Mouse (Mus musculus) MEL (cell line): ENCODE measurements around the gene Cd47.

Experiments
- CTCF ChIP-seq, 3 experiments: IDR thresholded peaks in 2 of 3; conservative IDR thresholded peaks in 1 of 3; 2 replicates each; pipeline ENCODE4 v1.5.1; 2011 to 2012; ENCODE audit warnings: low read length in 3 of 3, low read depth in 2 of 3, mild to moderate bottlenecking in 2 of 3, improper control_type of control experiment in 1 of 3, inconsistent platforms in 1 of 3, mixed read lengths in 1 of 3, moderate library complexity in 1 of 3; ENCODE audit not compliant: control insufficient read depth in 1 of 3, insufficient read depth in 1 of 3, poor library complexity in 1 of 3, severe bottlenecking in 1 of 3
- EP300 ChIP-seq, 2 experiments: IDR thresholded peaks; 2 replicates each; pipeline ENCODE4 v1.6.1; 2011; ENCODE audit warnings: improper control_type of control experiment in 2 of 2, low read length in 2 of 2, low read depth in 1 of 2, mild to moderate bottlenecking in 1 of 2
- ETS1 ChIP-seq: IDR thresholded peaks from 2 replicates; pipeline ENCODE4 v1.6.1; 2012; ENCODE audit warnings: low read depth, mild to moderate bottlenecking, inconsistent platforms, low read length, improper control_type of control experiment, moderate library complexity
- GABPA ChIP-seq: IDR thresholded peaks from 2 replicates; pipeline ENCODE4 v1.6.1; 2012; ENCODE audit warnings: low read depth, mild to moderate bottlenecking, inconsistent platforms, low read length, improper control_type of control experiment, moderate library complexity
- GATA1 ChIP-seq: IDR thresholded peaks from 2 replicates; pipeline ENCODE4 v1.6.1; 2011; ENCODE audit warnings: low read depth, low read length, improper control_type of control experiment
- MAX ChIP-seq: IDR thresholded peaks from 2 replicates; pipeline ENCODE4 v1.6.1; 2011; ENCODE audit warnings: low read length, improper control_type of control experiment
- POLR2A ChIP-seq, 2 experiments: IDR thresholded peaks; 2 replicates each; pipeline ENCODE4 v1.6.1; 2011 to 2012; ENCODE audit warnings: low read length in 2 of 2, mild to moderate bottlenecking in 2 of 2, control low read depth in 1 of 2, improper control_type of control experiment in 1 of 2, low read depth in 1 of 2, moderate library complexity in 1 of 2; ENCODE audit not compliant: control insufficient read depth in 1 of 2, insufficient read depth in 1 of 2, poor library complexity in 1 of 2
- ZC3H11A ChIP-seq: IDR thresholded peaks from 2 replicates; pipeline ENCODE4 v1.6.1; 2012; ENCODE audit warnings: low read depth, mild to moderate bottlenecking, inconsistent platforms, low read length, improper control_type of control experiment

DNA sequence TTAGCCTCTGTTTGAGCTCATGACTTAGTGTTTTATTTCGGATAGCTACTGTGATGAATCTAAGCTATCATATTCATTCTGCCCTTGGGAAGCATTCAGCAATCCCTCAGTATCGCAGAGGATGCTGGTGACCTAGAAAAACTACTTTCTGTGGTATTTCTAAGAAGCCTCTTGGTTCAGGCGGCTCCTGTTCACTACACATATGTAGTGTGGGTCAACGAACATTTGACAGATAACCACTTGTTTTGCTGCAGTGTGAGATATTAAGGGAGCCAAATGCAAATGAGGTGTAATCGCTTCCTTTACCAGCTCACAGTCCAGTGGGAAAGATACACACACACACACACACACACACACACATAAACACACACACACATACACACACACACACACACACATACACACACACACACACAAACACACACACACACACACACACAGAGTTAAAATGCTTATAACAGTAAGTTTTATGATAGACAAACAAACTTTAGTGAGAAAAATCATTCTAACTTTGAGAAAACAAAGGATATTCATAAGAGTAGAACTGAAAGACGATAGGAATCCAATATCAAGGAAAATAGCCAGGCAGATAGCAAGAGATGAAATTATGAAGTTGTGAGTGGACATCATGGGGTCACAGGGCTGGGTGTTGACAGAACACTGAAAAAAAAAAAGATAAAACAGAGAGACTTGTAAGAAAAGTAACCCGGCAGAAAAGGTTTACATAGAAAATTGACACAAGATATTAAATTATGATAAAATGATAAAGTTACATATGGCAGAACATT, 28.5 kb upstream of the Cd47 start:
- TF ChIP-seq CTCF (IDR thresholded peaks at IDR 0.05 in 2 of 3, conservative IDR thresholded peaks at IDR 0.05 in 1 of 3; ENCODE audit: control insufficient read depth in 1 of 3, insufficient read depth in 1 of 3, low read depth in 2 of 3, low read length in 3 of 3, poor library complexity in 1 of 3, severe bottlenecking in 1 of 3) (no peak), MAX (no peak), GATA1 (peak; percentile 89), ETS1 (peak; percentile 92), GABPA (0 out of 2 replicates have a peak, but pooled peaks have one; percentile 24), ZC3H11A (no peak), POLR2A (IDR thresholded peaks at IDR 0.05; ENCODE audit: control insufficient read depth in 1 of 2, insufficient read depth in 1 of 2, low read depth in 1 of 2, low read length in 2 of 2, poor library complexity in 1 of 2) (peak in 1 of 2 experiments; percentile 32; a peak in 1 of 4 replicates), EP300 (IDR thresholded peaks at IDR 0.05; ENCODE audit: low read depth in 1 of 2, low read length in 2 of 2) (peak; percentile 91 to 98)
